Mouse (Mus musculus): Measurements from ENCODE around the gene Rrp12. TPM values are rescaled to one million over a fixed set of nuclear protein-coding genes. Genes with fewer than 3 reads are reported as not detected.

Rrp12 gene
- total RNA-seq, 2 experiments from 2014 or later, result 38.5 to 40.3 TPM

Other genes starting within 250 kb of the Rrp12 start
- gene Slit1, start 152.5 kb downstream of the Rrp12 start, total RNA-seq (2021), result 10 to 100 TPM; 55.1 to 57.2 TPM
- 1 to 10 TPM; 3.2 to 3.6 TPM for gene Arhgap19, start 94.1 kb downstream of the Rrp12 start, total RNA-seq (2021)
- gene Frat1, start 66.2 kb downstream of the Rrp12 start, total RNA-seq (2021), result 10 to 100 TPM; 17.5 to 19.1 TPM
- gene Frat2, start 48.0 kb downstream of the Rrp12 start, total RNA-seq (2021), result 10 to 100 TPM; 11.0 to 11.6 TPM
- 100 to 1,000 TPM; 526 to 534 TPM for gene Pgam1, start 15.8 kb upstream of the Rrp12 start, total RNA-seq (2021)
- 10 to 100 TPM; 23.7 to 29.0 TPM for gene Exosc1, start 37.2 kb upstream of the Rrp12 start, total RNA-seq (2021)
- gene Zdhhc16, start 37.3 kb upstream of the Rrp12 start, total RNA-seq (2021), result 10 to 100 TPM; 55.0 to 69.5 TPM
- gene Mms19, start 85.0 kb upstream of the Rrp12 start, total RNA-seq (2021), result 10 to 100 TPM; 30.1 to 39.8 TPM
- gene Ubtd1, start 85.6 kb upstream of the Rrp12 start, total RNA-seq (2021), result 10 to 100 TPM; 13.2 to 13.4 TPM
- under 1 TPM in 1 of 2 experiments, not detected in 1; 0.32 TPM for gene Ankrd2, start 139.8 kb upstream of the Rrp12 start, total RNA-seq (2021)
- 1 to 10 TPM; 7.2 to 7.4 TPM for gene Hoga1, start 149.4 kb upstream of the Rrp12 start, total RNA-seq (2021)
- gene 4933411K16Rik, start 156.1 kb upstream of the Rrp12 start, total RNA-seq (2021), result 1 to 10 TPM; 1.1 to 1.5 TPM
- gene Morn4, start 190.2 kb upstream of the Rrp12 start, total RNA-seq (2021), result 10 to 100 TPM; 71.3 to 73.3 TPM
- gene Pi4k2a, start 194.3 kb upstream of the Rrp12 start, total RNA-seq (2021), result 10 to 100 TPM; 46.3 to 47.0 TPM
- gene Avpi1, start 232.9 kb upstream of the Rrp12 start, total RNA-seq (2021), result 10 to 100 TPM; 20.6 to 21.4 TPM